Mouse (Mus musculus) gastrocnemius, postnatal 36 days (tissue): Measurements from ENCODE around the gene Lrrc36. TPM values are rescaled to one million over a fixed set of nuclear protein-coding genes. Genes with fewer than 3 reads are reported as not detected.

ENCODE experiments used
- DNase-seq, 2 experiments: peaks; one replicate each; pipeline ENCODE4 v3.0.0; 2022
- intact Hi-C: fragments of 180-260 bp; cut with DNase I; formaldehyde crosslinking; loops from one replicate; pipeline ENCODE4 v1.15.1; 2025
- total RNA-seq, 2 experiments: library from RNA; stranded (reverse); gene quantifications; 2 replicates each; pipeline ENCODE4 v1.2.3; 2021

Lrrc36 gene
- total RNA-seq, 2 experiments from 2014 or later, result 0.54 to 0.71 TPM

GRCm38 (mm10) chr8:105476628-105477413 lies 63.5 kb downstream of the Lrrc36 start:
- intact Hi-C loops, result loop anchor here (5.0 kb wide), 2 partner anchors 35 to 115 kb away; no protein-coding TSS in a partner anchor
- peak in 1 of 2 experiments; percentile 62 for DNase-seq

DNA sequence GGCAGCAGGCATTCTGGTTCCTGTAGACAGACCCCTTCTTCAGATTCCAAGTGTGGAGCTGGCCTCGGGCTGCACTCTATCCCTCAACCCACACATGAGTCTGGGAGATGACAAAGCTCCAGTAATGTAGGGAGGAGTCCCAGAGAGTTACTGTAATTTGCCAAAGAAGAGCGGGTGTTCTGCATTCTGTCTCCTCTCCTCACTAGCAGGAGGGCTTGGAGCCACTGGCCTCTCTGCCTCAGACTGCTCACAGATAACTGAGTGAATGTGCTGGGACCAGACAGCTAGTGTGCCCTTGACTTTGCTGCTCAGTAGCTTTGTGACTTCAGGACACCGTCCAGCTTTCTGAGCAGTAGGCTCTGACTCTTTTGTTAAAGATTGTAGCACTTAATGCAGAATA lies 64.4 kb downstream of the Lrrc36 start:
- intact Hi-C loops, result loop anchor here (5.0 kb wide), 2 partner anchors 35 to 115 kb away; no protein-coding TSS in a partner anchor
- DNase-seq, result no peak

DNA sequence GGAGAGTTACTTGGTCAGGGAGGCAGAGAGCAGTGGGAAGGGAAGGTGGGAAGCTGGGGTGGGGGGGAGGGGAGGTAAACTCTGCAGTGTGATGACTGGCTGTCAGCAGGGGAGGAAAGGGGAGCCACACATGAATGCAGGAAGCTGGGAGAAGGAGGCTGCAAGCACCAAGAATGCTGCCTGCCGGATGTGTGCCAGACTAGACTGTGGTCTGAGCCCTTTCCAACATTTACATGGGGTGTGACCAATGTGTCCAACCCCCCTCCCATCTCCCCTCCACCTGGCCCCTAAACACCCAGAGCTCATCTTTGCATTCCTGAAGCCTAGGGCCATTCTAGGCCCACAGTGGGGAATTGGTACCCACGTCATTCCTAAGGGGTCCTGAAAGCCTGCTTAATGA lies 67.6 kb downstream of the Lrrc36 start:
- no peak for DNase-seq
- intact Hi-C loops, result loop anchor here (5.0 kb wide), 2 partner anchors 51 to 71 kb away; no protein-coding TSS in a partner anchor

- intact Hi-C loops, result loop anchor here (5.0 kb wide), 2 partner anchors 51 to 71 kb away; no protein-coding TSS in a partner anchor
Observed at GRCm38 (mm10) chr8:105481453-105481852, 68.1 kb downstream of the Lrrc36 start.

DNA sequence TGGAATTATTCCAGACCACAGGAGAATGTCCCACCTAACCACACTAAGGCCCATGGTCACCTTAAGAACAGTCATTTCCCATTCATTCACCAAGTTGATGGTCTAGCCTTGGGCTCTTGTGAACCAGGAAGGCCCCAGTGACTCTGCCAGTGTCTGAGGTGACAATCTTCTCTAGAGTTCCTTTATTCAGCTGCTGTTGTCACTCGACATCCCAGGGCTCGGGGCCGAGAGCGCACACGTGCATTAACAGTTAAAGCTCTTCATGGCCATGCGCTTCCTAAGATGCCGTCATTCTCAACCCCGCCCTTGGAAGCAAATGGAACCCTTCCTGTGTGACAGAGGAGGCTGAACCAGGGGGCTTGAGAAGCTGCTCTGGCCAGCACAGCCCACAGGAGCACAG lies 68.8 kb downstream of the Lrrc36 start:
- no peak for DNase-seq
- intact Hi-C loops, result loop anchor here (5.0 kb wide), 2 partner anchors 50 to 70 kb away; no protein-coding TSS in a partner anchor

More at GRCm38 (mm10) chr8:105481453-105481852, 68.1 kb downstream of the Lrrc36 start:
- no peak for DNase-seq

- intact Hi-C loops, result loop anchor here (5.0 kb wide), 2 partner anchors 49 to 69 kb away; no protein-coding TSS in a partner anchor
- DNase-seq, result peak; percentile 69 to 71
Observed at GRCm38 (mm10) chr8:105483212-105484029, 70.0 kb downstream of the Lrrc36 start.

- intact Hi-C loops, result loop anchor here (5.0 kb wide), 2 partner anchors 48 to 68 kb away; no protein-coding TSS in a partner anchor
- DNase-seq, result peak in 1 of 2 experiments; percentile 50
Observed at GRCm38 (mm10) chr8:105484030-105484368, 70.6 kb downstream of the Lrrc36 start.

- peak in 1 of 2 experiments; percentile 74 for DNase-seq
- intact Hi-C loops, result loop anchor here (5.0 kb wide), 2 partner anchors 48 to 68 kb away; no protein-coding TSS in a partner anchor
Observed at GRCm38 (mm10) chr8:105484392-105484791, 71.0 kb downstream of the Lrrc36 start.

DNA sequence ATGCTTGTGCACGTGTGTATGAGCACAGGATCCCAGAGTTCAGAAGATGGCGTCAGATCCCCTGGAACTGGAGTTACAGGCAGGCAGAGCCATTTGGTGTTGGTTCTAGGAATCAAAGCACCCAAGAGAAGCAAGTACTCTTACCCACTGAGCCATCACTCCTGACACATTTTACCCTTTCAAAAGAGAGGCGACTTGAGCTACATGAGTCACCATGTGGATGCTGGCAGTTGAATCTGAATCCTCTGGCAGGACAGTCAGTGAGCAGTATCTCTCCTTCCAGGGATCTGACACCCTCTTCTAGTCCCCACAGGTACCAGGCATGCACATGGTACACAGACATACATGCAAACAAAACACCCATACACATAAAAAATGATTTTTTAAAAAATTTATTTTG lies 74.7 kb downstream of the Lrrc36 start:
- no peak for DNase-seq
- intact Hi-C loops, result no loop called here

- DNase-seq, result no peak
- intact Hi-C loops, result no loop called here
Observed at GRCm38 (mm10) chr8:105489281-105489680, 75.9 kb downstream of the Lrrc36 start.

DNA sequence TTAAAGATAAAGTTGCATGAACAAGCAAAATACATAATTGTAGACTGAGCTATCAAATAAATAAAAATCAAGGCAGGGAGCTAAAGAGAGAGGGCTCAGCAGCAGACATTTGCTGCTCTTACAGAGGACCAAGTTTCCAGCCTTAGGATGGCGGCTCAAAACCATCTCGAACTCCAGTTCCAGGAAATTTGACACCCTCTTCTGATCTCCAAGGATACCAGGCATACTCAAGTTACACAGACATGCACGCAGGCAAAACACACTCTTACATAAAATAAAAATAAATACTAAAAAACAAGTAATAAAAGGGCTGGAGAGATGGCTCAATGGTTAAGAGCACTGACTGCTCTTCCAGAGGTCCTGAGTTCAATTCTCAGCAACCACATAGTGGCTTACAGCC lies 80.1 kb downstream of the Lrrc36 start:
- no peak for DNase-seq
- intact Hi-C loops, result no loop called here

DNA sequence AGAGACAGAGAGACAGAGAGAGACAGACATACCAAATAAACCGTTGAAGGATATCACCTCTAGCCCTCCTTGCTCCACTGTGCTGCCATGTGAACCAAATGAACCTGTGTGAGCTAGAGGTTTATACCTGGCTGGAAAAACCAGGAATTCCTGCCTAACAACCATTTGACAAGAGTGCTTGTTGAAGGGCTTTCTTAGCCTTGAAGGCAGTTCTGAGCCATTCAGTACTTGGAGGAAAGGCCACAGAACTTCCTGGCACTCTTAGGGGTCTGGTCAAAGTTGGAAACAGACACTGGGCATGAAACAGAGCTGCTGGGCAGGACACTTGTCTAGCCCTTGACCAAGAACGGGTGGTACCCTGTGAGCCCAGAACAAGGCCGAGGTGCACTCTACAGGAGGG lies 81.2 kb downstream of the Lrrc36 start:
- DNase-seq, result no peak
- intact Hi-C loops, result no loop called here

- no peak for DNase-seq
- intact Hi-C loops, result no loop called here
Observed at GRCm38 (mm10) chr8:105495350-105496302, 82.3 kb downstream of the Lrrc36 start.

- intact Hi-C loops, result no loop called here
- peak; percentile 81 to 88 for DNase-seq
Observed at GRCm38 (mm10) chr8:105496439-105497180, 83.2 kb downstream of the Lrrc36 start, which contains the start of gene Zdhhc1. Gene Zdhhc1 (minus strand): TSS chr8:105496902.

- no peak for DNase-seq
Observed at GRCm38 (mm10) chr8:105499787-105500186, 86.4 kb downstream of the Lrrc36 start.

GRCm38 (mm10) chr8:105504617-105505016 lies 91.2 kb downstream of the Lrrc36 start:
- DNase-seq, result no peak
- intact Hi-C loops, result no loop called here

More at GRCm38 (mm10) chr8:105499787-105500186, 86.4 kb downstream of the Lrrc36 start:
- intact Hi-C loops, result no loop called here

DNA sequence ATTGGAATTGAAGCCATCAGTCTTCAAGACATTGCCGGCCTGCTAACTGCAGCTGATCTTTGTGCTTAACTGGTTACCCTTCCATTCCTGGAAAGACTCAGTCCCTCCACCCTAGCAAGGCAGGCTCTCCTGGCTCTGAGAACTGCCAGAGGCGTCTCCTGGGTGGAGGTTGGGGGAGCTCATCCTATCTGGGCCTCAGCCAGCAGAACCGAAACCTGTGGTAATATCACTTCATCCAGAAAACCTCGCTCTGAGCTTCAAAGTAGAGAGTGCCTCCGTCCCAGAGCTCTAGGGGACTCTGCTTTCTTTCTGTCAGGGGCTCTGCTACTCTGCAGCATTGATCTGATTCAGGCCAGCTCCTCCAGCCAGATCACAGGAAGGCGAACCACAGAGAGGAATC lies 93.6 kb downstream of the Lrrc36 start:
- intact Hi-C loops, result no loop called here
- DNase-seq, result no peak

DNA sequence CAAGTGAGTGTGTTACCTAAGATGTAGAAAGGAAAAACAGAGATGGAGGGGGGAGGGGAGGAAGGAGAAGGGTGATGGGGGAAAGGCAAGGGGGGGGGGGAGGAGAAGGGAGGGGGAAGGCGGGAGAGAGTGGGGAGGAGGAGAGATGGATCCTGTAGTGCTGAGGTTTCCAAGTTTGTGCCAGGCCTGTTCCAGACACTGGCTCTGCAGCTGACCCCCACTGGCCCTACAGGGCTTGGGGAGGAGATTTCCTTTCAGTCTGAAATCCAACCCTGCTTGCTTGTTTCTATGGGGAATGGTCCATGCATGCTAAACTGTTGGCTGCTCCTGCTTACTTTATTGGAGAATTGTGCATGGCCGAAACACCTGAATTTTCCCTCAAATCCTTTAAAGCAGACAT lies 95.4 kb downstream of the Lrrc36 start:
- no peak for DNase-seq
- intact Hi-C loops, result no loop called here
